Mouse (Mus musculus): ENCODE results near the gene Lcmt1. TPM values are rescaled to one million over a fixed set of nuclear protein-coding genes. Genes with fewer than 3 reads are reported as not detected.

Gene Lcmt1
- polyA plus RNA-seq, 1 experiment = 81.3 TPM

GRCm38 (mm10) chr7:123462070-123462501 is 92.5 kb downstream of the Lcmt1 start, which contains the start of gene Aqp8:
Gene Aqp8 (plus strand): TSS chr7:123462291.
- Histone ChIP-seq H3K27ac (ENCODE audit: insufficient read depth, low read length) (no peak within 1 kb of the TSS), H3K4me1 (ENCODE audit: control insufficient read depth, insufficient read depth, low read length) (peaks cover 8% of the 10 kb centered on the region), H3K4me3 (replicated peaks; ENCODE audit: insufficient read depth, low read depth, low read length) (no peak within 1 kb of the TSS), H3K27me3 (ENCODE audit: control insufficient read depth, insufficient read depth, low read length) (no peaks in the 10 kb centered on the region)
- 35% methylated on average over 9 of the region's 9 CpGs for WGBS
- TF ChIP-seq CTCF (IDR thresholded peaks at IDR 0.05; ENCODE audit: borderline replicate concordance, insufficient read depth, low read depth, low read length) (no peak), POLR2A (IDR thresholded peaks at IDR 0.05; ENCODE audit: borderline replicate concordance, insufficient read depth, low read length) (no peak)
- peak; percentile 22 to 31 for DNase-seq

- 66% methylated on average over 4 of the region's 4 CpGs for WGBS
These were observed 94.0 kb downstream of the Lcmt1 start for GRCm38 (mm10) chr7:123463569-123463968.

GRCm38 (mm10) chr7:123465692-123466387 is 96.3 kb downstream of the Lcmt1 start:
- no peaks in the 10 kb centered on the region for H3K27me3 ChIP-seq (ENCODE audit: control insufficient read depth, insufficient read depth, low read length)
- TF ChIP-seq POLR2A (IDR thresholded peaks at IDR 0.05; ENCODE audit: borderline replicate concordance, insufficient read depth, low read length) (no peak), CTCF (IDR thresholded peaks at IDR 0.05; ENCODE audit: borderline replicate concordance, insufficient read depth, low read depth, low read length) (peak; percentile 100)
- H3K4me1 ChIP-seq (ENCODE audit: control insufficient read depth, insufficient read depth, low read length) = peaks cover 20% of the 10 kb centered on the region
- peak; percentile 71 to 80 for DNase-seq
- WGBS = 34% methylated on average over 6 of the region's 6 CpGs
- no peak overlapping the region for H3K4me3 ChIP-seq (replicated peaks; ENCODE audit: insufficient read depth, low read depth, low read length)
- no peak overlapping the region for H3K27ac ChIP-seq (ENCODE audit: insufficient read depth, low read length)

More at GRCm38 (mm10) chr7:123463569-123463968, 94.0 kb downstream of the Lcmt1 start:
- H3K4me3 ChIP-seq (replicated peaks; ENCODE audit: insufficient read depth, low read depth, low read length) = no peak overlapping the region
- no peaks in the 10 kb centered on the region for H3K27me3 ChIP-seq (ENCODE audit: control insufficient read depth, insufficient read depth, low read length)
- no peak for TF ChIP-seq CTCF (IDR thresholded peaks at IDR 0.05; ENCODE audit: borderline replicate concordance, insufficient read depth, low read depth, low read length)
- TF ChIP-seq POLR2A (IDR thresholded peaks at IDR 0.05; ENCODE audit: borderline replicate concordance, insufficient read depth, low read length) = no peak
- no peak for DNase-seq
- peaks cover 20% of the 10 kb centered on the region for H3K4me1 ChIP-seq (ENCODE audit: control insufficient read depth, insufficient read depth, low read length)
- no peak overlapping the region for H3K27ac ChIP-seq (ENCODE audit: insufficient read depth, low read length)

- Histone ChIP-seq H3K4me1 (ENCODE audit: control insufficient read depth, insufficient read depth, low read length) (peaks cover 15% of the 10 kb centered on the region; the same call in 1 of the 2 replicates), H3K27ac (ENCODE audit: insufficient read depth, low read length) (no peak overlapping the region), H3K27me3 (ENCODE audit: control insufficient read depth, insufficient read depth, low read length) (no peaks in the 10 kb centered on the region), H3K4me3 (replicated peaks; ENCODE audit: insufficient read depth, low read depth, low read length) (no peak overlapping the region)
- TF ChIP-seq POLR2A (IDR thresholded peaks at IDR 0.05; ENCODE audit: borderline replicate concordance, insufficient read depth, low read length) = no peak
- no peak for TF ChIP-seq CTCF (IDR thresholded peaks at IDR 0.05; ENCODE audit: borderline replicate concordance, insufficient read depth, low read depth, low read length)
- DNase-seq = peak; percentile 37 to 76
- WGBS = 24% methylated on average over 1 of the region's 1 CpGs
These were observed 98.4 kb downstream of the Lcmt1 start for GRCm38 (mm10) chr7:123467961-123468360.

Other genes starting within 250 kb of the Lcmt1 start
- gene Tnrc6a, start 245.9 kb upstream of the Lcmt1 start, polyA plus RNA-seq (2012; rRNA removed) = 91.0 and 95.3 TPM in 2 replicates
- gene Slc5a11, start 155.0 kb upstream of the Lcmt1 start, polyA plus RNA-seq (2012; rRNA removed) = 3.1 and 4.6 TPM in 2 replicates
- 21.2 and 24.7 TPM in 2 replicates for gene Arhgap17, start 131 bp downstream of the Lcmt1 start, polyA plus RNA-seq (2012; rRNA removed)
- gene Aqp8, start 92.5 kb downstream of the Lcmt1 start, polyA plus RNA-seq (2012; rRNA removed) = 0.13 and 0.27 TPM in 2 replicates
- gene Zkscan2, start 130.7 kb downstream of the Lcmt1 start, polyA plus RNA-seq (2012; rRNA removed) = 13.4 and 15.0 TPM in 2 replicates

Data from cerebellum, adult 2 months (tissue).